Mouse (Mus musculus) testis, adult 2 months (tissue): Measurements from ENCODE around the gene Ttc28. TPM values are rescaled to one million over a fixed set of nuclear protein-coding genes. Genes with fewer than 3 reads are reported as not detected.
"Not testable (repeated sequence)": the region's sequence is repeated elsewhere in the genome, so short reads cannot be mapped to it uniquely, and the experiment has no call there.

ENCODE experiments used
- H3K27ac ChIP-seq: fragments of 200-500 bp; 2 replicates; pipeline ENCODE4 v1.5.1; 2012; ENCODE audit warnings: low read depth, low read length; ENCODE audit not compliant: control insufficient read depth, insufficient read depth
- H3K27me3 ChIP-seq: fragments of 200-500 bp; 2 replicates; pipeline ENCODE4 v1.6.1; 2012; ENCODE audit warnings: mild to moderate bottlenecking, low read length, moderate library complexity; ENCODE audit not compliant: control insufficient read depth, insufficient read depth
- H3K36me3 ChIP-seq: fragments of 200-500 bp; 2 replicates; pipeline ENCODE4 v1.6.1; 2012; ENCODE audit warnings: mild to moderate bottlenecking, low read length; ENCODE audit not compliant: control insufficient read depth, insufficient read depth
- H3K4me1 ChIP-seq: fragments of 200-500 bp; 2 replicates; pipeline ENCODE4 v1.6.1; 2012; ENCODE audit warnings: low read length; ENCODE audit not compliant: control insufficient read depth, insufficient read depth
- H3K4me3 ChIP-seq: fragments of 200-500 bp; 2 replicates; pipeline ENCODE4 v1.5.1; 2012; ENCODE audit warnings: low read depth, mild to moderate bottlenecking, low read length, moderate library complexity, mixed read lengths; ENCODE audit not compliant: control insufficient read depth
- CTCF ChIP-seq: fragments of 200-500 bp; IDR thresholded peaks from 2 replicates; pipeline ENCODE4 v1.5.1; 2012; ENCODE audit warnings: low read depth, mild to moderate bottlenecking, inconsistent platforms, low read length, moderate library complexity; ENCODE audit not compliant: control insufficient read depth, insufficient read depth, insufficient replicate concordance
- POLR2A ChIP-seq: fragments of 200-500 bp; IDR thresholded peaks from 2 replicates; pipeline ENCODE4 v1.6.1; 2012; ENCODE audit warnings: low read depth, mild to moderate bottlenecking, inconsistent platforms, low read length, moderate library complexity; ENCODE audit not compliant: control insufficient read depth
- polyA plus RNA-seq: library from polyadenylated mRNA; depleted of rRNA; stranded (reverse); fragments of >200 nt; gene quantifications from 2 replicates; pipeline ENCODE4 v1.2.3, GENCODE M21; 2012

Ttc28 gene
- polyA plus RNA-seq, 1 experiment, result 4.6 TPM

- no peaks in the 10 kb centered on the region for H3K36me3 ChIP-seq
- H3K27me3 ChIP-seq, result no peaks in the 10 kb centered on the region
- TF ChIP-seq POLR2A, result no peak
- no peak overlapping the region for H3K27ac ChIP-seq
- peaks cover 8% of the 10 kb centered on the region; the same call in 1 of the 2 replicates for H3K4me1 ChIP-seq
- no peak overlapping the region for H3K4me3 ChIP-seq
Measured at GRCm38 (mm10) chr5:111252147-111252546, 372.5 kb downstream of the Ttc28 start.

- Histone ChIP-seq H3K27ac (no peak overlapping the region), H3K36me3 (no peaks in the 10 kb centered on the region), H3K4me3 (no peak overlapping the region), H3K27me3 (no peaks in the 10 kb centered on the region), H3K4me1 (peaks cover 8% of the 10 kb centered on the region; the same call in 1 of the 2 replicates)
- TF ChIP-seq POLR2A (no peak), CTCF (no peak)
Measured at GRCm38 (mm10) chr5:111254362-111254761, 374.8 kb downstream of the Ttc28 start.

GRCm38 (mm10) chr5:111254781-111255180 lies 375.2 kb downstream of the Ttc28 start:
- Histone ChIP-seq H3K27ac (no peak overlapping the region), H3K4me3 (no peak overlapping the region), H3K36me3 (no peaks in the 10 kb centered on the region), H3K4me1 (peaks cover 8% of the 10 kb centered on the region; the same call in 1 of the 2 replicates), H3K27me3 (no peaks in the 10 kb centered on the region)
- TF ChIP-seq CTCF (no peak), POLR2A (no peak)

GRCm38 (mm10) chr5:111256181-111256580 lies 376.6 kb downstream of the Ttc28 start:
- Histone ChIP-seq H3K27me3 (no peaks in the 10 kb centered on the region), H3K4me1 (peaks cover 8% of the 10 kb centered on the region; the same call in 1 of the 2 replicates), H3K27ac (no peak overlapping the region)

GRCm38 (mm10) chr5:111257127-111257526 lies 377.5 kb downstream of the Ttc28 start:
- Histone ChIP-seq H3K4me3 (no peak overlapping the region), H3K4me1 (peaks cover 6% of the 10 kb centered on the region; the same call in 1 of the 2 replicates), H3K36me3 (no peaks in the 10 kb centered on the region), H3K27ac (no peak overlapping the region), H3K27me3 (no peaks in the 10 kb centered on the region)
- TF ChIP-seq POLR2A, result no peak
- TF ChIP-seq CTCF, result peak; percentile 55; the same call in 1 of the 2 replicates

More at GRCm38 (mm10) chr5:111256181-111256580, 376.6 kb downstream of the Ttc28 start:
- no peak for TF ChIP-seq CTCF
- no peak for TF ChIP-seq POLR2A
- Histone ChIP-seq H3K36me3 (no peaks in the 10 kb centered on the region), H3K4me3 (no peak overlapping the region)

GRCm38 (mm10) chr5:111261162-111261561 lies 381.6 kb downstream of the Ttc28 start:
- not testable (repeated sequence) for H3K4me3 ChIP-seq, H3K27me3 ChIP-seq, H3K27ac ChIP-seq, H3K4me1 ChIP-seq, H3K36me3 ChIP-seq

GRCm38 (mm10) chr5:111261733-111262573 lies 382.4 kb downstream of the Ttc28 start:
- no peak for TF ChIP-seq POLR2A
- no peak for TF ChIP-seq CTCF
- Histone ChIP-seq H3K27me3 (no peaks in the 10 kb centered on the region), H3K4me3 (no peak overlapping the region), H3K27ac (peak overlapping the region; percentile 32; the same call in 1 of the 2 replicates), H3K36me3 (no peaks in the 10 kb centered on the region), H3K4me1 (no peaks in the 10 kb centered on the region)
